Mouse (Mus musculus) hindbrain, embryonic 13.5 days (tissue): ENCODE data around the gene Olfr815. TPM values are rescaled to one million over a fixed set of nuclear protein-coding genes. Genes with fewer than 3 reads are reported as not detected.
"Not testable (repeated sequence)": the region's sequence is repeated elsewhere in the genome, so short reads cannot be mapped to it uniquely, and the experiment has no call there.

ENCODE experiments used
- ATAC-seq: fragments of 200-750 bp; cut with Nextera tagmentation; 2 replicates; pipeline ENCODE4 v1.8.0; 2017; ENCODE audit warnings: moderate TSS enrichment; ENCODE audit not compliant: low FRiP score
- H3K27ac ChIP-seq: fragments of 300-500 bp; sonication (generic); 2 replicates; pipeline ENCODE4 v1.5.1; 2015; ENCODE audit warnings: inconsistent platforms, mild to moderate bottlenecking, moderate library complexity
- H3K27me3 ChIP-seq: fragments of 300-500 bp; sonication (generic); 2 replicates; pipeline ENCODE4 v1.6.1; 2015; ENCODE audit warnings: mild to moderate bottlenecking, inconsistent platforms
- H3K36me3 ChIP-seq: fragments of 300-500 bp; sonication (generic); 2 replicates; pipeline ENCODE4 v1.6.1; 2015; ENCODE audit warnings: mild to moderate bottlenecking, inconsistent platforms
- H3K4me1 ChIP-seq: fragments of 300-500 bp; sonication (generic); replicated peaks from 2 replicates; pipeline ENCODE4 v1.6.1; 2015; ENCODE audit warnings: inconsistent platforms
- H3K4me2 ChIP-seq: fragments of 300-500 bp; sonication (generic); 2 replicates; pipeline ENCODE4 v1.6.1; 2015; ENCODE audit warnings: inconsistent platforms, mild to moderate bottlenecking, moderate library complexity
- H3K4me3 ChIP-seq: fragments of 300-500 bp; sonication (generic); 2 replicates; pipeline ENCODE4 v1.5.1; 2015; ENCODE audit warnings: mild to moderate bottlenecking, inconsistent platforms
- H3K9ac ChIP-seq: fragments of 300-500 bp; sonication (generic); 2 replicates; pipeline ENCODE4 v1.6.1; 2015; ENCODE audit warnings: mild to moderate bottlenecking, inconsistent platforms
- H3K9me3 ChIP-seq: fragments of 300-500 bp; sonication (generic); 2 replicates; pipeline ENCODE4 v1.6.1; 2016; ENCODE audit warnings: inconsistent platforms
- WGBS: fragments of 180-500 bp; shearing (Covaris S2); methylation state at CpG from one replicate; pipeline ENCODE4 v1.1.7; 2015; 5-methylcytosine and 5-hydroxymethylcytosine counted together
- polyA plus RNA-seq: library from polyadenylated mRNA; unstranded; fragments of >200 nt; fragmentation: Nextera tagmentation; extraction: Ambion mirVana; gene quantifications from 2 replicates; pipeline ENCODE4 v1.2.1, GENCODE M21; 2015

Gene Olfr815
- not detected in 2 replicates for polyA plus RNA-seq

DNA sequence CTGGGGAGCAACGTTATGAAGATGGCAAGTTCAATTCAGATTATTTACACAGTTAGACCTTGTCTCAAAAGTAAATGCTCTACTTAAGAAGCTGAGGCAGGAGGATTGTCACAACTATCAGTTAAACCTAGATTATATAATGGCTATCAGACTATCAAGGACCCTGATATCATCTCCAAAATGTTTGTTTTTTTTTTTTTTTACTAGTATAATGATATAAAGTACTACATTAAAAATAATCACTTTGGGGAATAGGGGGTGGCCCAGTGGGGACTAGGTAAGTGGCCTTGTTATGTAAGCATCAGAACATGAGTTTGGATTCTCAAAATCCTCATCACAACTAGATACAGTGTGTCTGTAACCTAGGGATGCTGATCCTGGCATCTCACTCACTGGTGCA lies at the start of gene Olfr815:
TSS of gene Olfr815 (minus strand) at position 101 of the 400 bp plus-strand sequence.
- H3K4me1 ChIP-seq, H3K9ac ChIP-seq, H3K27ac ChIP-seq, H3K36me3 ChIP-seq, H3K4me2 ChIP-seq, H3K4me3 ChIP-seq, H3K27me3 ChIP-seq, ATAC-seq, H3K9me3 ChIP-seq: not testable (repeated sequence)
- 71% methylated on average over 1 of the region's 1 CpGs for WGBS

DNA sequence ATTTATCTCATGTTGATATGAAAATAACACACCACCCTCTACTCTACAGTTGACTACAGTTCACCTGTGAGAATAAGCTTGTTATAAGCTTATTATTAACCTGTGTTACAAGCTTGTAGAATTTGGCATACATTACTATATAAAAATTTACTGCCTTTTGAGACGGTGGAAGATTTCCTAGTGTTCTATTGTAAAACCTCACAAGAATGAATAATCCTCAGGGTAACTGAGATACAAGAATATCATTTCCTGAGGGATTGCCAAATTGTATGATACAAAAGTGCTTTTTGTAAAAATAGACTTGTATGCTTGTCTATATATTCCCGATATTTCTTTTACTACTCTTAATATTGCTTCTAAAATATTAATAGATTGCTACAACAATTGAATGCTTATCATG lies 43.3 kb upstream of the Olfr815 start, which contains the start of gene Olfr818:
TSS of gene Olfr818 (minus strand) at position 101 of the 400 bp plus-strand sequence.
- Histone ChIP-seq H3K27ac (no peak within 1 kb of the TSS), H3K4me1 (no peaks in the 10 kb centered on the region), H3K4me2 (no peak within 1 kb of the TSS), H3K27me3 (no peaks in the 10 kb centered on the region), H3K9ac (no peak within 1 kb of the TSS), H3K4me3 (no peak within 1 kb of the TSS), H3K36me3 (no peaks in the 10 kb centered on the region), H3K9me3 (no peaks in the 10 kb centered on the region)
- ATAC-seq = no peak
- 91% methylated on average over 2 of the region's 2 CpGs for WGBS

DNA sequence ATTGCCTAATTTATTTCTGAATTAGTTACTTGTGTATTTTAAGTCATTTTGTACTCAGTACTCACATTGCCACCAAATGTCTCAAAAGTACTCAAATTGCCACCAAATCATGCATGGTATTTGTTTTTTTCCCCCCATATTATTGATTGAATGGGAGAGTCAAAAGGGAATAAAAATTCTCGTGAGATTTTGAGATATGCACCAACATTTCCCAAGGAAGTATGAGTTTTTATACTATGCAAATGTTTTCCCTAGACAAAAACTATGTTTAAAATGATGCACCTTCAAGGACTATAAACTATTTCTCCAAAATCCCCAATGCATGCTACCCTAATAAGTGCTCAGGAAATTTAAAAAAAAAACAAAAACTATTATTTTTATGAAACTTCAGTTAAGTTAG lies 9.8 kb upstream of the Olfr815 start, which contains the start of gene Olfr816:
TSS of gene Olfr816 (minus strand) at position 101 of the 400 bp plus-strand sequence.
- no peak within 1 kb of the TSS for H3K4me2 ChIP-seq
- no peak within 1 kb of the TSS for H3K4me3 ChIP-seq
- no peaks in the 10 kb centered on the region for H3K4me1 ChIP-seq
- no peak for ATAC-seq
- no peaks in the 10 kb centered on the region for H3K36me3 ChIP-seq
- no peak within 1 kb of the TSS for H3K27ac ChIP-seq
- no peaks in the 10 kb centered on the region for H3K9me3 ChIP-seq
- H3K9ac ChIP-seq = no peak within 1 kb of the TSS
- no peaks in the 10 kb centered on the region for H3K27me3 ChIP-seq
- 72% methylated on average over 1 of the region's 1 CpGs for WGBS

DNA sequence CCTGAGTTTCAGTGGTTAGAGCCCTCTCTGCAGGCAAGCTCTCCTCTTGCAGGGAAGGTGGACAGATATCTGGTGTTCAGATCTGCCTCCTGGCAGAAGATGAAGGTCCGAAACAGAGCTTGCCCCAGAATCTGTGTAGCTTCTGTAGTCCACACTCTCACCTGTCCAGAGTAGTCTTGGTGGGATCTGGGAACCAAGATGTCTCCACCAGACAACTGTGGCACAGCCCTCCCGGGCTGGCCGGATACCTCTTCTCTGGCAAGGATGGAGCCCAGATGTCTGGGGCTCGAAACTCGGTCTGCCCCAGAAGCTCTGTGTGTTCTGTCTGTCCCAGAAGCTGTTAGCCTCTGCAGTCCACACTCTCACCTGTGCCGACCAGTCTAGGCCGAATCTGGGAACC lies 19.7 kb downstream of the Olfr815 start:
- Histone ChIP-seq H3K9me3 (no peaks in the 10 kb centered on the region), H3K27ac (no peak overlapping the region), H3K4me2 (no peak overlapping the region), H3K9ac (no peak overlapping the region), H3K27me3 (no peaks in the 10 kb centered on the region), H3K4me1 (no peaks in the 10 kb centered on the region), H3K4me3 (no peak overlapping the region), H3K36me3 (no peaks in the 10 kb centered on the region)
- no peak for ATAC-seq
- WGBS = 93% methylated on average over 7 of the region's 7 CpGs

DNA sequence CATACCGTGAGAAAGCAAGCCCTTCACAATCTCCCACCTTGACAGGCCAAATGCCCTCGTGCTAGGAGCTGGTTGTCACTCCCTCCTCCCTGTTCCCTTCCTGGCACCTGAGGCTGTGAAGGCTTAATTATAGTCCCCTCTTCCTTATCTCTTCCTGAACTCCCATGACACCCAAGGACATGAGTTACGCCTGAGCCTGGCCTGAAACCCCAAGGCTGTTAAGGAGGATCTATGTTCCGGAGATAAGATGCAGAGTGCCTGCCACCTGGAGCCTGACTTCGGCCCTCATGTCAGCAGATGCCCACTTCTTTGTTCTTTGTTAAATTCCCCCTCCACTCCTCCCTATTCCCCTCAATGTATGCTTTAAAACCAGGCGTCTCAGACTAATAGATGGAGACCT lies 20.2 kb downstream of the Olfr815 start:
- not testable (repeated sequence) for H3K27me3 ChIP-seq, H3K9me3 ChIP-seq, H3K4me3 ChIP-seq, ATAC-seq, H3K4me2 ChIP-seq, H3K36me3 ChIP-seq, H3K9ac ChIP-seq, H3K27ac ChIP-seq, H3K4me1 ChIP-seq
- 91% methylated on average over 6 of the region's 6 CpGs for whole genome bisulfite sequencing

DNA sequence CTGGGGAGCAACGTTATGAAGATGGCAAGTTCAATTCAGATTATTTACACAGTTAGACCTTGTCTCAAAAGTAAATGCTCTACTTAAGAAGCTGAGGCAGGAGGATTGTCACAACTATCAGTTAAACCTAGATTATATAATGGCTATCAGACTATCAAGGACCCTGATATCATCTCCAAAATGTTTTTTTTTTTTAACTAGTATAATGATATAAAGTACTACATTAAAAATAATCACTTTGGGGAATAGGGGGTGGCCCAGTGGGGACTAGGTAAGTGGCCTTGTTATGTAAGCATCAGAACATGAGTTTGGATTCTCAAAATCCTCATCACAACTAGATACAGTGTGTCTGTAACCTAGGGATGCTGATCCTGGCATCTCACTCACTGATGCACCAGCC lies 25.9 kb downstream of the Olfr815 start, which contains the start of gene Olfr814:
TSS of gene Olfr814 (minus strand) at position 101 of the 400 bp plus-strand sequence.
- H3K9me3 ChIP-seq, H3K4me2 ChIP-seq, H3K27me3 ChIP-seq, H3K9ac ChIP-seq, ATAC-seq, H3K4me1 ChIP-seq, H3K27ac ChIP-seq, H3K36me3 ChIP-seq, H3K4me3 ChIP-seq: not testable (repeated sequence)
- 50% methylated on average over 1 of the region's 1 CpGs for WGBS

DNA sequence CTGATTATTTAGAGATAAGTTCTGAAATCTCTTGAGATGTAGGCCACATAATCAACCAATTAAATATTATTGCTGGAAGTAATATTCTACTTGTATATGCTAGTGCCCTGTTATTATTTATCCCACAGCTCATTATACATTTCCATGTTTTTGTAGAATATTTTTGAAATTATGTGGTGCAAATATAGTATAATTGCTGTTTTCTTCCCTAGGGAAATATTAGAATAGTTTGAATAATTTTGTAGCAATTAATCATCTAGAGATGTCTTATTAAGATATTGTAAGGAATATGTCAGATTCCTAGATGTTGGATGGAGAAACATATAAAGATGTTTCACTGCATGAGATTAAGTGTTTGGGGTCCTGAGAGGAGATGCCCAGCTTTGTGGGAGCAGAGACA lies 50.6 kb downstream of the Olfr815 start, which contains the start of gene Olfr813:
TSS of gene Olfr813 (plus strand) at position 301 of the 400 bp plus-strand sequence.
- Histone ChIP-seq H3K9me3 (no peaks in the 10 kb centered on the region), H3K4me1 (no peaks in the 10 kb centered on the region), H3K27ac (no peak within 1 kb of the TSS), H3K27me3 (no peaks in the 10 kb centered on the region), H3K4me2 (no peak within 1 kb of the TSS), H3K9ac (no peak within 1 kb of the TSS), H3K4me3 (no peak within 1 kb of the TSS), H3K36me3 (no peaks in the 10 kb centered on the region)
- ATAC-seq = no peak

Other genes starting within 250 kb of the Olfr815 start
- not detected in 2 replicates for gene Olfr800, start 248.2 kb downstream of the Olfr815 start, polyA plus RNA-seq
- gene Olfr801, start 232.0 kb downstream of the Olfr815 start, polyA plus RNA-seq = not detected in 2 replicates
- 0.03 TPM in 1 of 2 replicates, not detected in the other for gene Olfr802, start 217.7 kb downstream of the Olfr815 start, polyA plus RNA-seq
- not detected in 2 replicates for gene Olfr803, start 211.6 kb downstream of the Olfr815 start, polyA plus RNA-seq
- gene Olfr804, start 202.7 kb downstream of the Olfr815 start, polyA plus RNA-seq = not detected in 2 replicates
- gene Olfr805, start 176.5 kb downstream of the Olfr815 start, polyA plus RNA-seq = not detected in 2 replicates
- gene Olfr806, start 163.9 kb downstream of the Olfr815 start, polyA plus RNA-seq = not detected in 2 replicates
- not detected in 2 replicates for gene Olfr807, start 148.1 kb downstream of the Olfr815 start, polyA plus RNA-seq
- not detected in 2 replicates for gene Olfr808, start 140.4 kb downstream of the Olfr815 start, polyA plus RNA-seq
- not detected in 2 replicates for gene Olfr809, start 131.2 kb downstream of the Olfr815 start, polyA plus RNA-seq
- gene Olfr810, start 111.0 kb downstream of the Olfr815 start, polyA plus RNA-seq = not detected in 2 replicates
- not detected in 2 replicates for gene Olfr811, start 101.5 kb downstream of the Olfr815 start, polyA plus RNA-seq
- gene Olfr812, start 59.8 kb downstream of the Olfr815 start, polyA plus RNA-seq = not detected in 2 replicates
- gene Olfr813, start 50.5 kb downstream of the Olfr815 start, polyA plus RNA-seq = not detected in 2 replicates
- gene Olfr814, start 26.0 kb downstream of the Olfr815 start, polyA plus RNA-seq = not detected in 2 replicates
- gene Olfr816, start 9.7 kb upstream of the Olfr815 start, polyA plus RNA-seq = not detected in 2 replicates
- gene Olfr818, start 43.2 kb upstream of the Olfr815 start, polyA plus RNA-seq = not detected in 2 replicates
- not detected in 2 replicates for gene Olfr819, start 61.4 kb upstream of the Olfr815 start, polyA plus RNA-seq
- gene Olfr247, start 70.3 kb upstream of the Olfr815 start, polyA plus RNA-seq = not detected in 2 replicates
- gene Gm10310, start 79.2 kb upstream of the Olfr815 start, polyA plus RNA-seq = not detected in 2 replicates
- gene Olfr820, start 106.8 kb upstream of the Olfr815 start, polyA plus RNA-seq = not detected in 2 replicates
- gene Olfr821, start 124.5 kb upstream of the Olfr815 start, polyA plus RNA-seq = not detected in 2 replicates
- gene Olfr822, start 165.3 kb upstream of the Olfr815 start, polyA plus RNA-seq = not detected in 2 replicates
- gene Olfr823, start 209.5 kb upstream of the Olfr815 start, polyA plus RNA-seq = not detected in 2 replicates
- gene Olfr824, start 224.1 kb upstream of the Olfr815 start, polyA plus RNA-seq = not detected in 2 replicates